Mouse (Mus musculus): ENCODE data around the gene Gata5. TPM values are rescaled to one million over a fixed set of nuclear protein-coding genes. Genes with fewer than 3 reads are reported as not detected.

Gene Gata5
- polyA plus RNA-seq, 1 experiment from 2014 or later: 5.3 TPM

- 19% methylated on average over 6 of the region's 6 CpGs for WGBS
- Histone ChIP-seq H3K9me3 (replicated peaks) (no peaks in the 10 kb centered on the region), H3K4me3 (no peak overlapping the region), H3K27ac (no peak overlapping the region), H3K4me1 (replicated peaks) (peaks cover 23% of the 10 kb centered on the region), H3K36me3 (no peaks in the 10 kb centered on the region), H3K27me3 (no peaks in the 10 kb centered on the region), H3K4me2 (no peak overlapping the region), H3K9ac (no peak overlapping the region)
- ATAC-seq (replicated peaks; ENCODE audit: insufficient number of reproducible peaks, insufficient read depth, low FRiP score, low read depth): no peak; the same call in 1 of the 2 replicates
Measured at GRCm38 (mm10) chr2:180290503-180290902, 44.0 kb downstream of the Gata5 start.

- no peaks in the 10 kb centered on the region for H3K36me3 ChIP-seq
- H3K9me3 ChIP-seq (replicated peaks): no peaks in the 10 kb centered on the region
- WGBS: 57% methylated on average over 16 of the region's 16 CpGs
- H3K9ac ChIP-seq: no peak within 1 kb of the TSS
- no peak within 1 kb of the TSS; the same call in 1 of the 2 replicates for H3K27ac ChIP-seq
- no peak for ATAC-seq (replicated peaks; ENCODE audit: insufficient number of reproducible peaks, insufficient read depth, low FRiP score, low read depth)
- H3K4me2 ChIP-seq: no peak within 1 kb of the TSS
- H3K27me3 ChIP-seq: no peaks in the 10 kb centered on the region
- no peak within 1 kb of the TSS for H3K4me3 ChIP-seq
- peaks cover 23% of the 10 kb centered on the region for H3K4me1 ChIP-seq (replicated peaks)
Measured at GRCm38 (mm10) chr2:180289440-180290108, 44.9 kb downstream of the Gata5 start, which contains the start of gene Rbbp8nl. Rbbp8nl (minus strand) TSS chr2:180289879.

GRCm38 (mm10) chr2:180288966-180289365 lies 45.5 kb downstream of the Gata5 start:
- Histone ChIP-seq H3K9ac (no peak overlapping the region), H3K27ac (no peak overlapping the region), H3K4me1 (replicated peaks) (peaks cover 23% of the 10 kb centered on the region), H3K4me3 (no peak overlapping the region), H3K9me3 (replicated peaks) (no peaks in the 10 kb centered on the region), H3K27me3 (no peaks in the 10 kb centered on the region), H3K4me2 (no peak overlapping the region), H3K36me3 (no peaks in the 10 kb centered on the region)
- ATAC-seq (replicated peaks; ENCODE audit: insufficient number of reproducible peaks, insufficient read depth, low FRiP score, low read depth): no peak
- 72% methylated on average over 11 of the region's 11 CpGs for WGBS

GRCm38 (mm10) chr2:180279321-180279720 lies 55.2 kb downstream of the Gata5 start:
- ATAC-seq (replicated peaks; ENCODE audit: insufficient number of reproducible peaks, insufficient read depth, low FRiP score, low read depth): no peak
- Histone ChIP-seq H3K27me3 (no peaks in the 10 kb centered on the region), H3K4me1 (replicated peaks) (peaks cover 19% of the 10 kb centered on the region), H3K27ac (no peak overlapping the region), H3K36me3 (no peaks in the 10 kb centered on the region), H3K9ac (no peak overlapping the region), H3K4me3 (no peak overlapping the region), H3K9me3 (replicated peaks) (no peaks in the 10 kb centered on the region), H3K4me2 (no peak overlapping the region)
- 81% methylated on average over 8 of the region's 8 CpGs for WGBS

- WGBS: 72% methylated on average over 8 of the region's 8 CpGs
- Histone ChIP-seq H3K4me3 (no peak overlapping the region), H3K27me3 (no peaks in the 10 kb centered on the region), H3K27ac (no peak overlapping the region), H3K4me1 (replicated peaks) (peaks cover 24% of the 10 kb centered on the region), H3K9me3 (replicated peaks) (no peaks in the 10 kb centered on the region), H3K4me2 (no peak overlapping the region), H3K36me3 (no peaks in the 10 kb centered on the region), H3K9ac (no peak overlapping the region)
- no peak for ATAC-seq (replicated peaks; ENCODE audit: insufficient number of reproducible peaks, insufficient read depth, low FRiP score, low read depth)
Measured at GRCm38 (mm10) chr2:180277773-180278320, 56.7 kb downstream of the Gata5 start.

- Histone ChIP-seq H3K36me3 (no peaks in the 10 kb centered on the region), H3K9me3 (replicated peaks) (no peaks in the 10 kb centered on the region), H3K4me3 (no peak overlapping the region), H3K27me3 (no peaks in the 10 kb centered on the region), H3K27ac (no peak overlapping the region), H3K9ac (no peak overlapping the region), H3K4me2 (no peak overlapping the region; the same call in 1 of the 2 replicates), H3K4me1 (replicated peaks) (peaks cover 34% of the 10 kb centered on the region)
- ATAC-seq (replicated peaks; ENCODE audit: insufficient number of reproducible peaks, insufficient read depth, low FRiP score, low read depth): no peak
- 31% methylated on average over 8 of the region's 8 CpGs for WGBS
Measured at GRCm38 (mm10) chr2:180276851-180277259, 57.6 kb downstream of the Gata5 start.

- no peak overlapping the region for H3K4me3 ChIP-seq
- peaks cover 38% of the 10 kb centered on the region for H3K4me1 ChIP-seq (replicated peaks)
- H3K27me3 ChIP-seq: no peaks in the 10 kb centered on the region
- WGBS: 30% methylated on average over 4 of the region's 4 CpGs
- H3K27ac ChIP-seq: peak overlapping the region; percentile 36; the same call in 1 of the 2 replicates
- ATAC-seq (replicated peaks; ENCODE audit: insufficient number of reproducible peaks, insufficient read depth, low FRiP score, low read depth): no peak
- H3K9ac ChIP-seq: no peak overlapping the region
- H3K9me3 ChIP-seq (replicated peaks): no peaks in the 10 kb centered on the region
- peak overlapping the region; percentile 24 for H3K4me2 ChIP-seq
- no peaks in the 10 kb centered on the region for H3K36me3 ChIP-seq
Measured at GRCm38 (mm10) chr2:180276385-180276784, 58.1 kb downstream of the Gata5 start.

GRCm38 (mm10) chr2:180275836-180276235 lies 58.7 kb downstream of the Gata5 start:
- Histone ChIP-seq H3K4me3 (0 out of 2 replicates have a peak overlapping the region, but pooled peaks have one; percentile 4), H3K27me3 (no peaks in the 10 kb centered on the region), H3K36me3 (no peaks in the 10 kb centered on the region), H3K4me1 (replicated peaks) (peaks cover 40% of the 10 kb centered on the region), H3K9me3 (replicated peaks) (no peaks in the 10 kb centered on the region), H3K4me2 (peak overlapping the region; percentile 24), H3K27ac (peak overlapping the region; percentile 36; the same call in 1 of the 2 replicates), H3K9ac (no peak overlapping the region)
- WGBS: 2% methylated on average over 8 of the region's 8 CpGs
- ATAC-seq (replicated peaks; ENCODE audit: insufficient number of reproducible peaks, insufficient read depth, low FRiP score, low read depth): peak; percentile 61

Other genes starting within 250 kb of the Gata5 start
- not detected in 2 replicates for gene Hrh3, start 230.2 kb downstream of the Gata5 start, polyA plus RNA-seq (2015; fragmentation: Nextera tagmentation; extraction: Ambion mirVana)
- 31.5 and 36.9 TPM in 2 replicates for gene Osbpl2, start 215.4 kb downstream of the Gata5 start, polyA plus RNA-seq (2015; fragmentation: Nextera tagmentation; extraction: Ambion mirVana)
- gene Adrm1, start 163.2 kb downstream of the Gata5 start, polyA plus RNA-seq (2015; fragmentation: Nextera tagmentation; extraction: Ambion mirVana): 123 and 139 TPM in 2 replicates
- gene Lama5, start 108.8 kb downstream of the Gata5 start, polyA plus RNA-seq (2015; fragmentation: Nextera tagmentation; extraction: Ambion mirVana): 21.9 and 29.1 TPM in 2 replicates
- gene Rps21, start 77.3 kb downstream of the Gata5 start, polyA plus RNA-seq (2015; fragmentation: Nextera tagmentation; extraction: Ambion mirVana): 259 and 352 TPM in 2 replicates
- 8.4 and 10.5 TPM in 2 replicates for gene Cables2, start 61.2 kb downstream of the Gata5 start, polyA plus RNA-seq (2015; fragmentation: Nextera tagmentation; extraction: Ambion mirVana)
- 0.06 and 0.28 TPM in 2 replicates for gene Rbbp8nl, start 44.8 kb downstream of the Gata5 start, polyA plus RNA-seq (2015; fragmentation: Nextera tagmentation; extraction: Ambion mirVana)
- gene Slco4a1, start 121.5 kb upstream of the Gata5 start, polyA plus RNA-seq (2015; fragmentation: Nextera tagmentation; extraction: Ambion mirVana): 0.26 and 1.6 TPM in 2 replicates
- gene Ntsr1, start 165.3 kb upstream of the Gata5 start, polyA plus RNA-seq (2015; fragmentation: Nextera tagmentation; extraction: Ambion mirVana): 1.2 and 1.8 TPM in 2 replicates
- 22.3 and 24.3 TPM in 2 replicates for gene Mrgbp, start 246.6 kb upstream of the Gata5 start, polyA plus RNA-seq (2015; fragmentation: Nextera tagmentation; extraction: Ambion mirVana)